Comparison of ENCODE assay signal across 9 mouse cellular contexts in the genomic region with DNA sequence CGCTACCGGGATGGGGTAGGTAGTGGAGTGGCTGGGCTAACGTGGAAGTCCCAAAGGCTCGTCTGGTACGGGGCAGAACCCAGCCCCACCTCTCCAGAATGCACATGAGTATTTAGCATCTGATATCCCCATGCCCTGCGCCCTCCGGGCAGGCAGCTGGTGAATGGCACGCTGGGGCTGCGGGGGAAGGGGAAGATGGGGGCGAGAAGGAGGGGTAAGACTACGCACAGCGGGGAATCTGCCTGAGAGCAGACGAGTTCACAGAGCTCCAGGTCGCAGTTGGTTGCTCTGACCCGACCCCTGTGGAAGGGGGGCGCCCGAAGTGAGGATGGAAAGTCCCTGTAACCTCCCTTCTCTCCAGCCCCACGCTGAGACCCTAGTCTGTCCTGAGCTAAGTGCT. TPM values are rescaled to one million over a fixed set of nuclear protein-coding genes. Genes with fewer than 3 reads are reported as not detected.
DNase-seq lines count a peak whose midpoint lies in the region; ATAC-seq and TF ChIP-seq lines count a peak whose summit lies in the region.
"Had no signal": no experiment of that assay in that cellular context is flagged by ENCODE, and none has a peak within 500 bp of the region (broad histone marks: within the 10 kb centered on the region; RNA-seq: fewer than 3 reads in every experiment).

No protein-coding gene starts in this region.

- no peak for ATAC-seq in hindbrain, postnatal 0 days

- H3K36me3 ChIP-seq in heart, embryonic 10.5 days: 0 out of 2 replicates have a peak, but pooled peaks cover under 1% of the 10 kb centered on the region
- no peaks in the 10 kb centered on the region for H3K36me3 ChIP-seq in hindbrain, postnatal 0 days (ENCODE audit: insufficient read depth, low read length)

- no peak overlapping the region; the same call in 1 of the 2 replicates for H3K27ac ChIP-seq in heart, embryonic 10.5 days
- H3K27ac ChIP-seq in bone marrow macrophage, adult 2 months (ENCODE audit: insufficient read depth, low read depth, low read length): peak overlapping the region; percentile 6; the same call in 1 of the 2 replicates
- no peak overlapping the region for H3K27ac ChIP-seq in hindbrain, postnatal 0 days

- peak overlapping the region; percentile 56 for H3K4me3 ChIP-seq in heart, embryonic 10.5 days
- peak overlapping the region; percentile 63 for H3K4me3 ChIP-seq in bone marrow macrophage, adult 2 months (ENCODE audit: insufficient read depth, low read length)
- H3K4me3 ChIP-seq in hindbrain, postnatal 0 days (ENCODE audit: low read length): peak overlapping the region; percentile 11

- no peaks in the 10 kb centered on the region for H3K9me3 ChIP-seq in heart, embryonic 10.5 days
- no peaks in the 10 kb centered on the region for H3K9me3 ChIP-seq in hindbrain, postnatal 0 days (ENCODE audit: low read length)

- DNase-seq in heart, embryonic 10.5 days (ENCODE audit: low spot score): no peak
- no peak for DNase-seq in heart, postnatal 36 days
- no peak for DNase-seq in hindbrain, postnatal 0 days (ENCODE audit: low spot score)
- peak; percentile 45 for DNase-seq in naive thymus-derived CD4-positive, alpha-beta T cell, adult 2 months (ENCODE audit: low read depth)
- no peak for DNase-seq in layer of hippocampus, adult 8-10 months (ENCODE audit: low spot score in 2 of 2)
- DNase-seq in urinary bladder, postnatal 25 days (ENCODE audit: low spot score): no peak
- no peak for DNase-seq in adrenal gland, adult 18-20 months (ENCODE audit: low spot score in 2 of 2)

- H3K9ac ChIP-seq in hindbrain, postnatal 0 days (replicated peaks; ENCODE audit: low read length): no peak overlapping the region

- TF ChIP-seq POLR2A in bone marrow macrophage, adult 2 months (IDR thresholded peaks at IDR 0.05; ENCODE audit: borderline replicate concordance, low read depth, low read length): no peak

- TF ChIP-seq CTCF in bone marrow macrophage, adult 2 months (IDR thresholded peaks at IDR 0.05; ENCODE audit: low read depth, low read length): no peak
- no peak for TF ChIP-seq CTCF in hindbrain, postnatal 0 days (IDR thresholded peaks at IDR 0.05; ENCODE audit: low read depth)

- H3K27me3 ChIP-seq in heart, embryonic 10.5 days (ENCODE audit: insufficient read depth, poor library complexity, severe bottlenecking): peaks cover 61% of the 10 kb centered on the region
- no peaks in the 10 kb centered on the region; the same call in 1 of the 2 replicates for H3K27me3 ChIP-seq in hindbrain, postnatal 0 days (ENCODE audit: insufficient read depth, low read length)

- under 1% methylated on average over 18 of the region's 18 CpGs for WGBS in heart, embryonic 10.5 days
- WGBS in hindbrain, postnatal 0 days: under 1% methylated on average over 16 of the region's 18 CpGs

- H3K4me2 ChIP-seq in hindbrain, postnatal 0 days (ENCODE audit: low read depth, low read length): peak overlapping the region; percentile 41

- intact Hi-C loops in heart, postnatal 36 days (cut with DNase I): no loop called here

- peaks cover 31% of the 10 kb centered on the region for H3K4me1 ChIP-seq in heart, embryonic 10.5 days
- H3K4me1 ChIP-seq in bone marrow macrophage, adult 2 months (ENCODE audit: control insufficient read depth, insufficient read depth, low read length): peaks cover 20% of the 10 kb centered on the region
- peaks cover 11% of the 10 kb centered on the region; the same call in 1 of the 2 replicates for H3K4me1 ChIP-seq in hindbrain, postnatal 0 days (ENCODE audit: insufficient read depth, low read length)

RNA-seq across cellular contexts. Expression of gene Cd72, which starts 1.0 kb away (rescaled TPM):
- polyA plus RNA-seq in heart, embryonic 10.5 days (2016; fragmentation: Nextera tagmentation; extraction: Ambion mirVana): 0.70 and 1.4 TPM in 2 replicates
- total RNA-seq in heart, postnatal 36 days (2021): 1 to 10 TPM in 1 of 2 experiments, under 1 TPM in 1; 0.89 to 1.6 TPM
- polyA plus RNA-seq in bone marrow macrophage, adult 2 months (2012; ENCODE audit: insufficient read depth, insufficient read length, missing spikeins): 854 and 867 TPM in 2 replicates
- not detected in 2 replicates for total RNA-seq in hindbrain, postnatal 0 days (2014; rRNA removed)
- polyA plus RNA-seq in hindbrain, postnatal 0 days (2015; fragmentation: Nextera tagmentation; extraction: Ambion mirVana): 4.4 and 4.7 TPM in 2 replicates
- 1 to 10 TPM in 1 of 4 experiments, under 1 TPM in 2, not detected in 1; 0.49 to 1.2 (median 0.81) TPM for total RNA-seq in layer of hippocampus, adult 8-10 months (2022)
- 1 to 10 TPM; 2.6 to 2.8 TPM for total RNA-seq in adrenal gland, adult 18-20 months (2021)

RNA-seq across cellular contexts. Expression of gene Tesk1, which starts 11.7 kb away (rescaled TPM):
- polyA plus RNA-seq in heart, embryonic 10.5 days (2016; fragmentation: Nextera tagmentation; extraction: Ambion mirVana): 5.0 and 6.3 TPM in 2 replicates
- total RNA-seq in heart, postnatal 36 days (2021): 10 to 100 TPM; 32.8 to 33.4 TPM
- 47.2 and 51.5 TPM in 2 replicates for polyA plus RNA-seq in bone marrow macrophage, adult 2 months (2012; ENCODE audit: insufficient read depth, insufficient read length, missing spikeins)
- total RNA-seq in hindbrain, postnatal 0 days (2014; rRNA removed): 157 and 171 TPM in 2 replicates
- 16.2 and 17.8 TPM in 2 replicates for polyA plus RNA-seq in hindbrain, postnatal 0 days (2015; fragmentation: Nextera tagmentation; extraction: Ambion mirVana)
- 10 to 100 TPM; 76.6 to 82.7 (median 81.8) TPM for total RNA-seq in layer of hippocampus, adult 8-10 months (2022)
- 10 to 100 TPM; 67.6 to 72.3 TPM for total RNA-seq in adrenal gland, adult 18-20 months (2021)

RNA-seq across cellular contexts. Expression of gene Fam166b, which starts 24.5 kb away (rescaled TPM):
- not detected in 2 replicates for polyA plus RNA-seq in heart, embryonic 10.5 days (2016; fragmentation: Nextera tagmentation; extraction: Ambion mirVana)
- not detected for total RNA-seq in heart, postnatal 36 days (2021)
- not detected in 2 replicates for polyA plus RNA-seq in bone marrow macrophage, adult 2 months (2012; ENCODE audit: insufficient read depth, insufficient read length, missing spikeins)
- total RNA-seq in hindbrain, postnatal 0 days (2014; rRNA removed): 0.61 and 1.4 TPM in 2 replicates
- polyA plus RNA-seq in hindbrain, postnatal 0 days (2015; fragmentation: Nextera tagmentation; extraction: Ambion mirVana): 1.6 TPM in 2 replicates
- 1 to 10 TPM in 2 of 4 experiments, under 1 TPM in 2; 0.31 to 3.7 (median 1.3) TPM for total RNA-seq in layer of hippocampus, adult 8-10 months (2022)
- not detected for total RNA-seq in adrenal gland, adult 18-20 months (2021)

RNA-seq across cellular contexts. Expression of gene Sit1, which starts 30.1 kb away (rescaled TPM):
- polyA plus RNA-seq in heart, embryonic 10.5 days (2016; fragmentation: Nextera tagmentation; extraction: Ambion mirVana): not detected in 2 replicates
- not detected for total RNA-seq in heart, postnatal 36 days (2021)
- polyA plus RNA-seq in bone marrow macrophage, adult 2 months (2012; ENCODE audit: insufficient read depth, insufficient read length, missing spikeins): not detected in 2 replicates
- total RNA-seq in hindbrain, postnatal 0 days (2014; rRNA removed): 0.90 TPM in 1 of 2 replicates, not detected in the other
- not detected in 2 replicates for polyA plus RNA-seq in hindbrain, postnatal 0 days (2015; fragmentation: Nextera tagmentation; extraction: Ambion mirVana)
- total RNA-seq in layer of hippocampus, adult 8-10 months (2022): not detected
- under 1 TPM in 1 of 2 experiments, not detected in 1; 0.38 TPM for total RNA-seq in adrenal gland, adult 18-20 months (2021)
- polyA plus RNA-seq: C2C12 had no signal

RNA-seq across cellular contexts. Expression of gene Ccdc107, which starts 39.3 kb away (rescaled TPM):
- polyA plus RNA-seq in heart, embryonic 10.5 days (2016; fragmentation: Nextera tagmentation; extraction: Ambion mirVana): 67.2 and 71.7 TPM in 2 replicates
- total RNA-seq in heart, postnatal 36 days (2021): 10 to 100 TPM; 25.3 to 29.8 TPM
- 33.0 and 39.4 TPM in 2 replicates for polyA plus RNA-seq in bone marrow macrophage, adult 2 months (2012; ENCODE audit: insufficient read depth, insufficient read length, missing spikeins)
- 36.6 and 89.9 TPM in 2 replicates for total RNA-seq in hindbrain, postnatal 0 days (2014; rRNA removed)
- polyA plus RNA-seq in hindbrain, postnatal 0 days (2015; fragmentation: Nextera tagmentation; extraction: Ambion mirVana): 104 and 108 TPM in 2 replicates
- total RNA-seq in layer of hippocampus, adult 8-10 months (2022): 10 to 100 TPM; 22.1 to 30.0 (median 27.6) TPM
- total RNA-seq in adrenal gland, adult 18-20 months (2021): 10 to 100 TPM; 49.7 to 58.0 TPM

Comparison
In these comparisons a context has a peak if more than half of its experiments do, and no peak if none do; other contexts are left out.
1. H3K4me3 ChIP-seq: peak in every context shown above with its lines; median percentile 63 in bone marrow macrophage, adult 2 months; 56 in heart, embryonic 10.5 days; 11 in hindbrain, postnatal 0 days.